Mouse (Mus musculus): ENCODE data around the gene Zgrf1. TPM values are rescaled to one million over a fixed set of nuclear protein-coding genes. Genes with fewer than 3 reads are reported as not detected.

Zgrf1 gene
- polyA plus RNA-seq, 1 experiment from 2014 or later, result 10.5 TPM

DNA sequence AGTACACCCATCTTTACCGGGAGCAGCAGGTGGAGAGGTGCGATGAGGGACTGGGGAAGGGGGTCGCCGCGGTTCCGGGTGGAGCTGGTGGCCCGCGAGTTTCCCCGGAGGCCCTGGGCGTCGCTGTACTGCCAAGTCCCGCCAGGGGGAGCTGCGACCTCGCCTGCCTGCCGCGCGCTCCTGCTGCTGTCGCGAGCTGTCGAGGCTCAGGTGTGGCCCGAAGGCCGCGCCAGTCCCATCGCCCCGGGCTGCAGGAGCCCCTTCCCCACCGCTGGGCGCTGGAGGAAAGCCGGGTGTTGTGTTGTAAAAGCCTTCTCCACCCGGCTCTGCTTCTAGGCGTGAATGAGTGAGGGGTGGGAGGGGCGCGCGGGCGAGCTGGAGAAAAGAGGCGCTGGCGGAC is 72.0 kb downstream of the Zgrf1 start:
- Histone ChIP-seq H3K9ac (ENCODE audit: low read length) (peak overlapping the region; percentile 22; the same call in 1 of the 2 replicates), H3K27ac (ENCODE audit: low read depth, low read length) (peak overlapping the region; percentile 59; the same call in 1 of the 2 replicates), H3K4me3 (ENCODE audit: low read depth, low read length) (peak overlapping the region; percentile 16; the same call in 1 of the 2 replicates), H3K4me2 (peak overlapping the region; percentile 33), H3K9me3 (ENCODE audit: control insufficient read depth, low read length) (no peaks in the 10 kb centered on the region), H3K4me1 (ENCODE audit: control insufficient read depth, insufficient read depth, low read length) (peaks cover 24% of the 10 kb centered on the region), H3K36me3 (ENCODE audit: control insufficient read depth, insufficient read depth, low read length) (no peaks in the 10 kb centered on the region), H3K27me3 (ENCODE audit: control insufficient read depth, insufficient read depth, low read length) (peaks cover 77% of the 10 kb centered on the region)
- 0% methylated on average over 34 of the region's 36 CpGs for WGBS
- DNase-seq (ENCODE audit: low spot score, missing footprints) (no peak), ATAC-seq (ENCODE audit: low FRiP score) (peak; percentile 84)

DNA sequence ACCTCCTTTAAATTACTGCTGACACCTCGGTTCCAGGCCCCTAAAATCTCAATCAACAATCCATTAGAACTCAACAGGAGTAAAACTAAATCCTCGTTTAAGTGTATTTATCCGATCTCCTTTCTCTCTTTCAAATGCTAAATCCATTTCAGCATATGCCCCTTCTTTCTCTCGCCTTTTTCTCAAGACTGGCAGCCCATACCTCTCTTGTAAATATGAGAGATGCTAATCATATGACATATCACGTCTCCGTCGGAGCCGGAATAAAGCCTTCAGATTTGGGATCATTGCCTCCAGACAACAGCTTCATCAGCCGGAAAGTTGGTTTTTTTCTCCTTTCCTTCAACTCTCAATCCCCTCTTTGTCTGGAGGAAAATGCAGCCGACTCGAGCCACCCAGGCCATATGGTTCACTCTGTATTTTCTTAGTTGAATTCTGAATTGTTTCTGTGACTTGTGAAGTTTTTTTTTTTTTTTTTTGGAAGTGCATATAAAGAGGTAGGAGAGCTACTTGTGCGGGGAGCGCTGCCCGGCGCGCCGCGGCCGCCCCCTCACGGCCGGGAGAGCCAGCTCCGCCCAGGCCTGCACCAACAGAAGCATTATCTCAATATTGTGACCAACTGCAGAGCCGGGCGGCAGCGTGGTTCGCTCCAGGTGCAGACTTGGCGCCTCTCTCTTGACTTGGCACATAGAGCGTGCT is 72.6 kb downstream of the Zgrf1 start:
- peak overlapping the region; percentile 59; the same call in 1 of the 2 replicates for H3K27ac ChIP-seq (ENCODE audit: low read depth, low read length)
- H3K9ac ChIP-seq (ENCODE audit: low read length), result no peak overlapping the region
- no peaks in the 10 kb centered on the region for H3K36me3 ChIP-seq (ENCODE audit: control insufficient read depth, insufficient read depth, low read length)
- peak; percentile 67 for ATAC-seq (ENCODE audit: low FRiP score)
- H3K9me3 ChIP-seq (ENCODE audit: control insufficient read depth, low read length), result no peaks in the 10 kb centered on the region
- peaks cover 83% of the 10 kb centered on the region for H3K27me3 ChIP-seq (ENCODE audit: control insufficient read depth, insufficient read depth, low read length)
- DNase-seq (ENCODE audit: low spot score, missing footprints), result peak; percentile 97
- peak overlapping the region; percentile 16; the same call in 1 of the 2 replicates for H3K4me3 ChIP-seq (ENCODE audit: low read depth, low read length)
- WGBS, result under 1% methylated on average over 28 of the region's 28 CpGs
- peaks cover 24% of the 10 kb centered on the region for H3K4me1 ChIP-seq (ENCODE audit: control insufficient read depth, insufficient read depth, low read length)
- peak overlapping the region; percentile 33 for H3K4me2 ChIP-seq

DNA sequence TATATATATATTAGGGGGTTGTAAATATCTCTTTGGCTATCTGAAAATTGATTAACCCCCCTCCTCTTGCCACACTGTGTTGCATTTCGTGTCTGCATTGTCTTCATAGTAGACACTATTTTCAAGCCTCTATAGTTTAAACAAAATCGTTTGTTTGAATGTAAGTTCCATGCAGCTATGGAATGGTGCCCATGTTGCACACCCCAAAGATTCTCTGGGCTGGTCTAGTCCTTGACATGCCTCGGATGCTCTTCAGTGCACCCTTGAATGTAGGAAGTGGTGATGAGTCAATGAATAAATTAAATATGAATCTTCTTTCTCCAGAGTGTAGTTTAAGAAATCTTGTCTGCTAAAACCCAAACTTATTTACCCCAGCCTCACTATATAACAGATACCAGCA is 73.2 kb downstream of the Zgrf1 start:
- Histone ChIP-seq H3K27me3 (ENCODE audit: control insufficient read depth, insufficient read depth, low read length) (peaks cover 88% of the 10 kb centered on the region), H3K36me3 (ENCODE audit: control insufficient read depth, insufficient read depth, low read length) (no peaks in the 10 kb centered on the region), H3K4me3 (ENCODE audit: low read depth, low read length) (no peak overlapping the region), H3K9me3 (ENCODE audit: control insufficient read depth, low read length) (no peaks in the 10 kb centered on the region), H3K4me2 (0 out of 2 replicates have a peak overlapping the region, but pooled peaks have one; percentile 14), H3K4me1 (ENCODE audit: control insufficient read depth, insufficient read depth, low read length) (peaks cover 27% of the 10 kb centered on the region), H3K27ac (ENCODE audit: low read depth, low read length) (peak overlapping the region; percentile 32; the same call in 1 of the 2 replicates), H3K9ac (ENCODE audit: low read length) (no peak overlapping the region)
- ATAC-seq (ENCODE audit: low FRiP score) (no peak), DNase-seq (ENCODE audit: low spot score, missing footprints) (no peak)
- WGBS, result 4% methylated on average over 3 of the region's 3 CpGs

DNA sequence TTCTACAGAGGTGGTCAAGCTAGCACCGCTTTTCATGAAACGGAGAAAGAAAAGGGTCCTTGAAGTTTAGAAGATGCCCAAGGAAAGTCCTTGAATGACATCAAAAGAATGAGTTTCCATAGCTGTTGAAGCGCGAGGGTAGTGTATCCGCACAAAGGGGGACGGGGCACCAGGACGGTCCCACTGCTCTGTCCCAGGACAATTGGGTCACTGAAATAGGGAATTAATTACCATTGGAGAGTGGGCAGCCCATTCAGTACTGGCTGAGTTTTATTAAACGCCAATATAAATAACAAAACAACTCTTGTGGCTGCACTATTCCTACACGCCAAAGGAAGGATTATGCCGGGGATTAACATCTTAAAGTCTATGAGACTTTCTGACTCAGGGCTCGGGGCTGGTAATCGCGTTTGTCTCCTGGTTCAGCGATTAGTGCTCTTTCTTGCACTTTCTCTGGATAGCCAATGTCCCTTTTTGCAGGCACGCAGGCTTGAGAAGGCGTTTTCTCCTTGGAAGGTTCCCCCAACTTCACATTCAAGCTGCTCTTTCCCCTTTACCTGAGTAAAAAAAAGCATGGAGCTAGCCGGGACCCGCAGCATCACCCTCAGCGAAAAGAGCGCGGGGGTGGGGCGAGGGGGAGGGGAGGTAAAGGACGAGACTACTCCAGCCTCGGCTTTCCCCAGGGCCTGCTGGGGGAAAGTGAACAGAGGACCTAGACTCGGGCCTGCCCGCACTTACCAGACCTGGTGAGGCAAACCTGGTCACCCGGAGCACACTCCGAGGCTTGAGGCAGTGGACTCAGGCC is 74.1 kb downstream of the Zgrf1 start:
- Histone ChIP-seq H3K9me3 (ENCODE audit: control insufficient read depth, low read length) (no peaks in the 10 kb centered on the region), H3K27me3 (ENCODE audit: control insufficient read depth, insufficient read depth, low read length) (peaks cover 89% of the 10 kb centered on the region), H3K27ac (ENCODE audit: low read depth, low read length) (peak overlapping the region; percentile 62), H3K36me3 (ENCODE audit: control insufficient read depth, insufficient read depth, low read length) (no peaks in the 10 kb centered on the region), H3K4me3 (ENCODE audit: low read depth, low read length) (peak overlapping the region; percentile 4; the same call in 1 of the 2 replicates), H3K4me2 (peak overlapping the region; percentile 27), H3K9ac (ENCODE audit: low read length) (peak overlapping the region; percentile 4; the same call in 1 of the 2 replicates), H3K4me1 (ENCODE audit: control insufficient read depth, insufficient read depth, low read length) (peaks cover 31% of the 10 kb centered on the region)
- DNase-seq (ENCODE audit: low spot score, missing footprints), result peak; percentile 95
- peak; percentile 79 for ATAC-seq (ENCODE audit: low FRiP score)
- under 1% methylated on average over 28 of the region's 28 CpGs for WGBS

DNA sequence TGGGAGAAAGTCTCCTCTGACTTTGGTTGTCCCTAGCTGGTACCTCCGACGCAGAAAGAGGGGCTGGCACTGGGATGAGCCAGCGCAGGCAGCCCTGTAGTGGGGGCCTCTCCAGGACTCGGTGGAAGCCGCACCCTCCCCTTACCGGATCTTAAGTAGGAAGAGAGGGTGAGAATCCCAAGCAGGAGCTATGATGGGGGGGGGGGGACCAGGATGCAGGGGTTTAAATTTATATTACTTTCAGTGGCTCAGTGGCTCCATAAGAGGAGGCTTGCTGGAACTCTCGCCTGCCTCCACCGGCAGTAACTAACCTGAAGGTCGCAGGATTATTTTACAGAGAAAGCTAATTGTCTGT is 74.6 kb downstream of the Zgrf1 start:
- Histone ChIP-seq H3K4me2 (peak overlapping the region; percentile 27), H3K27ac (ENCODE audit: low read depth, low read length) (peak overlapping the region; percentile 62), H3K27me3 (ENCODE audit: control insufficient read depth, insufficient read depth, low read length) (peaks cover 89% of the 10 kb centered on the region), H3K4me1 (ENCODE audit: control insufficient read depth, insufficient read depth, low read length) (peaks cover 34% of the 10 kb centered on the region), H3K9ac (ENCODE audit: low read length) (peak overlapping the region; percentile 4; the same call in 1 of the 2 replicates), H3K36me3 (ENCODE audit: control insufficient read depth, insufficient read depth, low read length) (no peaks in the 10 kb centered on the region), H3K9me3 (ENCODE audit: control insufficient read depth, low read length) (no peaks in the 10 kb centered on the region), H3K4me3 (ENCODE audit: low read depth, low read length) (0 out of 2 replicates have a peak overlapping the region, but pooled peaks have one; percentile 4)
- ATAC-seq (ENCODE audit: low FRiP score), result no peak
- WGBS, result 0% methylated on average over 9 of the region's 9 CpGs
- DNase-seq (ENCODE audit: low spot score, missing footprints), result peak; percentile 94

DNA sequence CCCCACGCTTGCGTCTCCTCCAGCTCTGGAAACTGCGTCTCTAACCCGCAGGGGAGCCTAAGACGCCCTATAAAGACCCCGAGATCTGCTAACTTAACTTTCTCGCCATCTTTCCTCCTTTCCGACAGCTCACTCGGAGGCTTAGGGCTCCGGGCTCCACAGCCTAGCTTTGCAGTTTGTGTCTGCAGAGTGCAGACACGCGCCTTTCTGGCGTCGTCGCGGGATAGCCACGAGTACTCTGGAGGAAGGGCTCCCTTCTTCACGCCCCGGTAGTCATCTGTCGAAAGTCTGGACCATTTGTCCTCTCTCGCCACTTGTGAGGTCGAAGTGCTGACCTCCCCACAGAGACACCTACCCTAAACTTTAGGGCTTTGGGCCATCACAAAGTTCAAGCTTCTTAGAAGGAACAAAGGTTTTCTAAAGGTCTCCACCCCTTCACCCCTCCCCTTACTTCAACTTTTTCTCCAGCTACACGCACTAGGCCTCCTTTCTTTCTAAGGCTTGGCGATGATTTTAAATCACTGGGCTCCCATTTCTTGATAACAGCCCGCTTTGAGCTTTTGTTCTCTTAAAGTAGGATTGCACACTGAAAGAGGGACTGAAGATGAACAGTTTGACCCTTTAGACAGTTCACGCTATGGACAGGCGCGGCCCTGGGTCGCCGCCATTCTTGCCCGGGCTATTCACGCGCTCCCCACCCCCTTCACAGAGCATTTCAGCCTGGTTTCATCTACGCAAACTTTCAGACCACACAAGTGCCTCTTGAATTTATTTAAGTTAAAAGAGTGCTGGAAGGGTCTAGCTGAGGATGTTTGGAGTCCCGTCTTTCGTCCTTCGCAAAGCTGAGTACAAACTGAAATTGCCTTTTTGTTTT is 75.3 kb downstream of the Zgrf1 start:
- WGBS, result under 1% methylated on average over 37 of the region's 37 CpGs
- no peaks in the 10 kb centered on the region for H3K9me3 ChIP-seq (ENCODE audit: control insufficient read depth, low read length)
- no peak overlapping the region for H3K4me3 ChIP-seq (ENCODE audit: low read depth, low read length)
- ATAC-seq (ENCODE audit: low FRiP score), result no peak
- peaks cover 89% of the 10 kb centered on the region for H3K27me3 ChIP-seq (ENCODE audit: control insufficient read depth, insufficient read depth, low read length)
- peak overlapping the region; percentile 4; the same call in 1 of the 2 replicates for H3K9ac ChIP-seq (ENCODE audit: low read length)
- peak overlapping the region; percentile 62; the same call in 1 of the 2 replicates for H3K27ac ChIP-seq (ENCODE audit: low read depth, low read length)
- peak overlapping the region; percentile 27; the same call in 1 of the 2 replicates for H3K4me2 ChIP-seq
- H3K4me1 ChIP-seq (ENCODE audit: control insufficient read depth, insufficient read depth, low read length), result peaks cover 38% of the 10 kb centered on the region
- no peaks in the 10 kb centered on the region for H3K36me3 ChIP-seq (ENCODE audit: control insufficient read depth, insufficient read depth, low read length)
- peak; percentile 95 for DNase-seq (ENCODE audit: low spot score, missing footprints)

GRCm38 (mm10) chr3:127630190-127630589 is 76.9 kb downstream of the Zgrf1 start:
- Histone ChIP-seq H3K9me3 (ENCODE audit: control insufficient read depth, low read length) (no peaks in the 10 kb centered on the region), H3K4me1 (ENCODE audit: control insufficient read depth, insufficient read depth, low read length) (peaks cover 38% of the 10 kb centered on the region), H3K27me3 (ENCODE audit: control insufficient read depth, insufficient read depth, low read length) (peaks cover 90% of the 10 kb centered on the region), H3K36me3 (ENCODE audit: control insufficient read depth, insufficient read depth, low read length) (no peaks in the 10 kb centered on the region), H3K27ac (ENCODE audit: low read depth, low read length) (no peak overlapping the region), H3K4me2 (no peak overlapping the region), H3K4me3 (ENCODE audit: low read depth, low read length) (no peak overlapping the region), H3K9ac (ENCODE audit: low read length) (no peak overlapping the region)
- DNase-seq (ENCODE audit: low spot score, missing footprints) (peak; percentile 90), ATAC-seq (ENCODE audit: low FRiP score) (no peak)
- WGBS, result 8% methylated on average over 1 of the region's 1 CpGs

- ATAC-seq (ENCODE audit: low FRiP score) (no peak), DNase-seq (ENCODE audit: low spot score, missing footprints) (peak; percentile 92)
- 2% methylated on average over 17 of the region's 17 CpGs for WGBS
- H3K27me3 ChIP-seq (ENCODE audit: control insufficient read depth, insufficient read depth, low read length), result peaks cover 86% of the 10 kb centered on the region
- no peak overlapping the region for H3K9ac ChIP-seq (ENCODE audit: low read length)
- no peaks in the 10 kb centered on the region for H3K36me3 ChIP-seq (ENCODE audit: control insufficient read depth, insufficient read depth, low read length)
- H3K4me3 ChIP-seq (ENCODE audit: low read depth, low read length), result 0 out of 2 replicates have a peak overlapping the region, but pooled peaks have one; percentile 1
- peak overlapping the region; percentile 55 for H3K4me2 ChIP-seq
- H3K9me3 ChIP-seq (ENCODE audit: control insufficient read depth, low read length), result no peaks in the 10 kb centered on the region
- H3K27ac ChIP-seq (ENCODE audit: low read depth, low read length), result no peak overlapping the region
- peaks cover 35% of the 10 kb centered on the region for H3K4me1 ChIP-seq (ENCODE audit: control insufficient read depth, insufficient read depth, low read length)
Measured at GRCm38 (mm10) chr3:127630735-127631372, 77.6 kb downstream of the Zgrf1 start.
